Mouse (Mus musculus): Measurements from ENCODE around the gene Ubash3b. TPM values are rescaled to one million over a fixed set of nuclear protein-coding genes. Genes with fewer than 3 reads are reported as not detected.

Ubash3b gene
- 17.4 and 24.1 TPM in 2 replicates for polyA plus RNA-seq (2016; fragmentation: Nextera tagmentation; extraction: Ambion mirVana)

DNA sequence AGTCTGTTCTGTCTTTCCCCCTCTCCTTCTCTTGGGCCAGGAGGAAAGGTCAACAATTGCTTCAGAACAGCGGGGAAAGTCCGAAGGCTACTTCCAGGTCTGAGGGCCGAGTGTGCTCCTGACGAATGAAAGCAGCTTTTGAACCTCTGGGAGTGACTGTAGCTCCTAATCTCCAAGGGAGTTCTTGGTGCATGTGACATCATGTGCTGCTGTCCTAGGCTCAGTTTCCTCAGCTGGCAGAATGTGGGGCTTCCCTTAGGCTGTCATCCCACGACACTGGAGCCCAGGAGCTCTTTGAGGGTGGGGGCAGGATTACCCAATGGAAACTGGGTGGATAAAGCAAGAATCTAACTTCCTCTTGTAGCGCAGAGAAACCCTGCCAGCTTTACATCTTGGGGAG lies at the start of gene Ubash3b:
Ubash3b (minus strand) TSS at position 285 of the 400 bp plus-strand sequence.
- Histone ChIP-seq H3K4me1 (peaks cover 17% of the 10 kb centered on the region), H3K27ac (no peak within 1 kb of the TSS), H3K36me3 (no peaks in the 10 kb centered on the region), H3K4me3 (no peak within 1 kb of the TSS), H3K4me2 (replicated peaks) (0 out of 2 replicates have a peak within 1 kb of the TSS, but pooled peaks have one; percentile 4), H3K9me3 (0 out of 2 replicates have a peak, but pooled peaks cover 5% of the 10 kb centered on the region), H3K9ac (no peak within 1 kb of the TSS), H3K27me3 (replicated peaks) (peaks cover 7% of the 10 kb centered on the region; the same call in 1 of the 2 replicates)
- WGBS = 91% methylated on average over 6 of the region's 6 CpGs
- no peak for ATAC-seq (ENCODE audit: low FRiP score, low read depth)

DNA sequence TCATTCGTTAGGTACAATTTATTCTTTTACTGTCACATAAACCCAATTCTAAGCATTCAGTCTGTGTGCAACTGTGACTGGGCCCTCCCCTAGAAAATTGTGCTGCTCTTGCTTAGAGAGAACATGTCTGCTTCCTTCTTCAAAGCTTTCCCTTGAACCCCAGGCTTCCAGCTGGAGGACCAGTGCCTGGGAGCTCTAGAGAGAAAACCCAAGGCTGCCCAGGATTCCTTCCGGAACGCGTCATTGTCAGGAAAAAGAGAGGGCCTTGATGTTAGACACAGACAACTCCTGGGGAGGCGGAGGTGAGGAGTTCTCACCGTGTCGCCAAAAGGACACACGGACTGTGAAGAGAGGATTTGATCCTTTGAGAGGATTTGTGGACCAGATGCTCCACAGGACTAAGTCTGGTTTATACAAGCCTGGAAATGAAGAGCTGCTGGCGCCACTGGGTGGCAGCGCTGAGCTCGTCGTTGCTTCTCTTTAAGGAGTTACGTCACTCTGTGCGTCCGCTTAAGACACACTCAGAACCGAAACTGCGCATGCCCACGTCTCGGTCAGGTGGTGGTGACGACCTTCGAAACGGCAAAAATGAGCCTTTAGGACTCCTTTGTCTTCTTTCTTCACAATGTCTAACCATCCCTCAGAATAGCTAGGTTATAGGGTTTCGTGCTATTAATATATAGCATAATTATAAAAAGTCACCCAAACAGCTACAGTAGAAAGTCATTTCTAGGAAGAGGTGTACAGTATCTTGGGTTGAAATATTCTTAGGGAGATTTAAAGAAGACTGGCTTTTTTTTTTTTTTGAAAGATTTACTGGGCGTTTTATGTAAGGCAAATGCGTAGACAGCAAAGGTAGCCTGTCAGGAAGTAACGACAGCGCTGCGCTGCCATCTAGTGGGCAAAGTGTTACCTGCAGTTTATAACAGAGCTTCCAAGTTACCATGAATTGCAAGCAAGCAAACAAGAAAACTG lies 45.9 kb upstream of the Ubash3b start:
- 0 out of 2 replicates have a peak overlapping the region, but pooled peaks have one; percentile 35 for H3K9ac ChIP-seq
- H3K9me3 ChIP-seq = no peaks in the 10 kb centered on the region
- WGBS = 9% methylated on average over 28 of the region's 28 CpGs
- H3K4me1 ChIP-seq = peaks cover 8% of the 10 kb centered on the region
- no peak overlapping the region for H3K27ac ChIP-seq
- peak overlapping the region; percentile 51 for H3K4me2 ChIP-seq (replicated peaks)
- peak overlapping the region; percentile 16; the same call in 1 of the 2 replicates for H3K4me3 ChIP-seq
- no peaks in the 10 kb centered on the region for H3K36me3 ChIP-seq
- no peaks in the 10 kb centered on the region for H3K27me3 ChIP-seq (replicated peaks)
- ATAC-seq (ENCODE audit: low FRiP score, low read depth) = peak; percentile 87

DNA sequence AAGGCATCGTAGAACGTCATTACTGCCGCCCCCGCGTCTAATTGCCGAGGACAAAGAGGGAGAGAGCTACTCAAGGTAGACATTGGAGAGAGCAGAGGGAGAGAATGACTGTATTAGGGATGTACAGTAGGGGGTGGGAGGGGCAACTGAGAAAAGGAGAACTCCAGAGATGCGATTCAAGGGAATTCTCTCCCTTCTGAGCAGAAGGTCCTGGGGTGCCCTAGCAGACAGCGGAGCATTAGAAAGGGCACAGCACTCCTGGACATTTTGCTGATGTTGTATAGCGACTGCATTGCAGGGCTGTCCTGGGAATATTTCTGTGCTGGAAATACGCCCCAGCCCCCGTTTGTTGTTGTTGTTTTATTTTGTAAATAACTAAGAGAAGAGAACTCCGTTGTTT lies 45.2 kb upstream of the Ubash3b start:
- Histone ChIP-seq H3K9ac (no peak overlapping the region), H3K36me3 (no peaks in the 10 kb centered on the region)
- no peak for ATAC-seq (ENCODE audit: low FRiP score, low read depth)

DNA sequence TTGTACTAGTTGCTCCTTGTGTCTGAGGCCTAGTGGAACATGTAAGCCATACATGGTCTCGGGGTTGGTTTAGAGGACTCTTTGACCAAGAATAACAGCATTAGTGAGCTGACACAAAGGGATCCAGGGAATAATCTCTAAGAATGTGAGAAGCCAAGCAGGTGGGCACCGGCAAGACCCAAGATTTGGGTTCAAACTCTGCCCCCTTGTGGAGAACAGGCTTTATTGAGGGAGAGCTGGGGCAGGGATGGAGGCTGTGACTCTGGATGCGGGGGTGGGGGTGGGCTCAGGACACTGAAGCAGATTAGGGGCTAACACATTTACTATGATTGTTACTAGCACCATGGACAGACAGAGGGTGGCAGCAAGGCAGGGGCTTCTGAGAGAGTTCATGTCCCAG lies 43.8 kb upstream of the Ubash3b start:
- Histone ChIP-seq H3K4me1 (no peaks in the 10 kb centered on the region), H3K4me3 (no peak overlapping the region), H3K4me2 (replicated peaks) (no peak overlapping the region), H3K9ac (no peak overlapping the region), H3K27me3 (replicated peaks) (no peaks in the 10 kb centered on the region), H3K36me3 (no peaks in the 10 kb centered on the region), H3K27ac (no peak overlapping the region), H3K9me3 (no peaks in the 10 kb centered on the region)
- WGBS = 67% methylated on average over 3 of the region's 3 CpGs
- no peak for ATAC-seq (ENCODE audit: low FRiP score, low read depth)

More for the DNA sequence above, 45.2 kb upstream of the Ubash3b start:
- peaks cover 1% of the 10 kb centered on the region for H3K4me1 ChIP-seq
- H3K27ac ChIP-seq = no peak overlapping the region
- H3K27me3 ChIP-seq (replicated peaks) = no peaks in the 10 kb centered on the region
- H3K4me2 ChIP-seq (replicated peaks) = no peak overlapping the region
- no peak overlapping the region for H3K4me3 ChIP-seq
- WGBS = 83% methylated on average over 12 of the region's 12 CpGs
- H3K9me3 ChIP-seq = no peaks in the 10 kb centered on the region

DNA sequence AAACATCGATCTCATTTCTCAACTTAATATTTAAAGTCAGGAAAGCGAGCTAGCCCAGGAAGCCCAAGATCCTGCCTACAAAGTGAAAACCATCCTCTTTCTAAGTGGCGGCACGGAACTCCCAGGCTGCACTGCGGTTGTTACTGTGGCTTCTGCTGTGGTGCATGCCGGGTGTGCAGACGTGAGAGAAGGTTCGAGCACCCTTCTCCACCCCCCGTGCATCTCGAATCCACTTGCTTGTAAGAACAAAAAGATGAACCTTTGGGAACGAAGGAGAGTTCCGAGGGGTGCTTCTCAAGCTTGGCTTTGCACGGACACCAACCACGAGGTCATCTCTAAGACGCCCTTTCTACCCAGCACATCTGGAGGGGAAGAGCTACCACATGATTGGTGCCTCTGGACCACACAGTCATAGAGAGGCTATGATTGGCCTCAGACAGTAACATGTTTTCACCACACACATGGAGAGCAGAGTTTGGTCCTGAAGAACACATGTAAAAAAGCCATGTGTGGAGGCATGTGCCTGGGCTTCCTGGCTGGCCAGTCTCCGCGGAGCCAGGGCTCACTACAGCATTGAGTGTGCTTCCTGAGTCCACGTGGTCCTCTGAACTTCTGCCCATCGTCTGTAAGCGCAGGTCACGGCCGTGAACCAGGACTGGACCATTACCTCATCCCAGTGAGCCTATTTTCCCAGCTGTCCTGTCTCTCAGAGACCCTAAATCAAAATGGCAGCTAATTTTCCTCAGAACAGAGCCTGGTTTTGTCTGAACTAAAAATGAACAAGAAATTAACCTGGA lies 38.2 kb upstream of the Ubash3b start:
- H3K27me3 ChIP-seq (replicated peaks) = no peaks in the 10 kb centered on the region
- ATAC-seq (ENCODE audit: low FRiP score, low read depth) = no peak
- 83% methylated on average over 22 of the region's 22 CpGs for WGBS

DNA sequence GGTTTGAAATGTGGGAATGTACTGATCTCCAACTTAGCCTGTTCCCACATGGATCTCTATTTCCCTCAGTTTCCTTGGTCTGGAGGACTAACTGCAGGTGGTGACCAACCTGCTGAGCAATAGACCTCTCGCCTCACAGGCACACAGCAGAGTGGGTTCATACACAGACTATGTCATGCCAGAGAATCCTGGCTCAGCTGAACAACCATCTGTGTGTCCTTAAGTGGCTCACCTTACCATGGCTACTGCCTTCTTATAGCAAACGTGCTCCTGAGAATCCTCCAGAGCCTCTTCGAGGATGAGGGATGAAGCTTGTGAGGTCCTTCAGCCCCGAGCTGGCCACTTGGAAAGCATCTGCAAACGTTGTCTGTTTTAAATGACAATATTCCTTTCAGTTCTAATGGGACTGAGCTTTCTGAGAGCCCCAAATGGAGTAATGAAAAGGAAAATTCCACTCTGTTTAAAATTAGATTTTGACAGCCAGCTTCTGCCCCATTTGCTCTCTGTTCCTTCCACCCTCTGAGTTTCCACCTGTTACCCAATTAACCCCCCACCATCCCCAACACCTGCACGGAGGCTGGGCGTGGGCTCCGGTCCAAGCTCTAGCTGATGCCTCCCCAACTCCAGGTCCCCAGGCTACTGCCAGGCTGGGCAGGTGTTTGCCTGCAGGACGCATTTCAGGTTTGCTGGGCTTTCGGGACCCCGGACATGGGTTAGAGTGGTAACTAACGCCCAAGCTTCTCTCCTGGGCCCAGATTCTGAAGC lies 37.2 kb upstream of the Ubash3b start:
- WGBS = 82% methylated on average over 12 of the region's 12 CpGs
- Histone ChIP-seq H3K4me3 (no peak overlapping the region), H3K9ac (no peak overlapping the region), H3K27ac (no peak overlapping the region), H3K9me3 (no peaks in the 10 kb centered on the region), H3K4me1 (peaks cover 4% of the 10 kb centered on the region; the same call in 1 of the 2 replicates), H3K27me3 (replicated peaks) (no peaks in the 10 kb centered on the region), H3K36me3 (no peaks in the 10 kb centered on the region), H3K4me2 (replicated peaks) (no peak overlapping the region)
- no peak for ATAC-seq (ENCODE audit: low FRiP score, low read depth)

More for the DNA sequence above, 38.2 kb upstream of the Ubash3b start:
- Histone ChIP-seq H3K9ac (no peak overlapping the region), H3K4me1 (peaks cover 4% of the 10 kb centered on the region; the same call in 1 of the 2 replicates), H3K9me3 (no peaks in the 10 kb centered on the region), H3K4me3 (no peak overlapping the region), H3K27ac (no peak overlapping the region), H3K36me3 (no peaks in the 10 kb centered on the region), H3K4me2 (replicated peaks) (no peak overlapping the region)

DNA sequence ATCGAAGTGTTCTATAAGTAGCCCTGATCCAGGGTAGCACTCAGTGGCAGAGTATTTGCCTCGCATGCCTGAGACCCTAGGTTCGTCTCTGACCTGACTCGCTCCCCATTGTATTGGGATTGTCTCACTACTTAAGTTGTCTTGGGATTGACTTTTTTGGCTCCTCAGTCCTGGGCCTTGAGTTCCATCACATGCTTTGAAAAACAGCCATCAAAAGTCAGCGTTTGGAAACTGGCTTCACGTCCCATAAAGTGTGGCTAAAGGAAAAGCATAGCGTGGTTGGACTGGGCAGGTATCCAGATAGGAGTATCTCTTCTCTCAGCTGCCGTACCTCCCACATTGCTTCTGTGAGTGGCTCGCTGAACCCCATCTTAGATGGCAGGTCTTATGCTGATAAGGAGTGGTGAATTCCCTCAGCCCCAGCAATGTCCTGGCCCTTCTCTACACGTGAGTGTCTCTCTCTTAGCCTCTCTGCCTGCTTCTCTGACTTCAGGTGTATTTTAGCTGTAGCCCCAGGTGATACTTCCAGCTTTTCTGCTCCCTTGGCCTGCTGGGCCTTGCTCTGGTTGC lies 34.3 kb upstream of the Ubash3b start:
- Histone ChIP-seq H3K9ac (no peak overlapping the region), H3K9me3 (no peaks in the 10 kb centered on the region), H3K36me3 (no peaks in the 10 kb centered on the region), H3K4me1 (peaks cover 4% of the 10 kb centered on the region; the same call in 1 of the 2 replicates), H3K4me3 (no peak overlapping the region), H3K27ac (no peak overlapping the region), H3K27me3 (replicated peaks) (no peaks in the 10 kb centered on the region), H3K4me2 (replicated peaks) (no peak overlapping the region)
- WGBS = 87% methylated on average over 10 of the region's 10 CpGs
- ATAC-seq (ENCODE audit: low FRiP score, low read depth) = no peak

DNA sequence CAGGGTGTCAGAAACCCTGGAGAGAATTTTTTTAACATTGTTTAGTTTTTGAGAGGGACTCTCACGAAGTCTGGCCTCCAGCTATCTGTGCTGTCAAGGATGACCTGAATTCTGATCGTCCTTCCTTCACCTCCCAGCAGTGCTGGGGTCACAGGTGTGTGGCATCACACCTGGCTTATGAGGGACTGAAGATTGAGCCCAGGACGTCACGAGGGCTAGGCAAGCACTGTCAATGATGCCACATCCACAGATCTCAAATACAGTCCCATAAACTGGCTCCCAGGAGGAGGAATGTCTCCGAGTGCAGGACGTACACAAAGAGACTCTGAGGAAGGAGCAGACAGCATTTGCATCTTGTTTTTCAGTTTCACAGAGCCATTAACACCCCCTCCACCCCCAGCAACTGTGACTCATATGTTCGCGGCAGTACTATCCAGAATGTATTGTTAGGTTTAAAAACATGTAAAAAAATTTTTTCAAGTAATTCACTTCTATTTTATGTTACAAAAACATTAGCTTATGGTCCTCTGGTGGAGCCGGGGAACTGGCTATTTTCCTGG lies 30.2 kb upstream of the Ubash3b start:
- 71% methylated on average over 9 of the region's 9 CpGs for WGBS
- H3K27me3 ChIP-seq (replicated peaks) = no peaks in the 10 kb centered on the region
- H3K9ac ChIP-seq = no peak overlapping the region
- H3K36me3 ChIP-seq = no peaks in the 10 kb centered on the region
- no peak for ATAC-seq (ENCODE audit: low FRiP score, low read depth)
- H3K4me3 ChIP-seq = no peak overlapping the region
- no peak overlapping the region for H3K4me2 ChIP-seq (replicated peaks)
- H3K9me3 ChIP-seq = no peaks in the 10 kb centered on the region
- H3K27ac ChIP-seq = no peak overlapping the region
- H3K4me1 ChIP-seq = no peaks in the 10 kb centered on the region

DNA sequence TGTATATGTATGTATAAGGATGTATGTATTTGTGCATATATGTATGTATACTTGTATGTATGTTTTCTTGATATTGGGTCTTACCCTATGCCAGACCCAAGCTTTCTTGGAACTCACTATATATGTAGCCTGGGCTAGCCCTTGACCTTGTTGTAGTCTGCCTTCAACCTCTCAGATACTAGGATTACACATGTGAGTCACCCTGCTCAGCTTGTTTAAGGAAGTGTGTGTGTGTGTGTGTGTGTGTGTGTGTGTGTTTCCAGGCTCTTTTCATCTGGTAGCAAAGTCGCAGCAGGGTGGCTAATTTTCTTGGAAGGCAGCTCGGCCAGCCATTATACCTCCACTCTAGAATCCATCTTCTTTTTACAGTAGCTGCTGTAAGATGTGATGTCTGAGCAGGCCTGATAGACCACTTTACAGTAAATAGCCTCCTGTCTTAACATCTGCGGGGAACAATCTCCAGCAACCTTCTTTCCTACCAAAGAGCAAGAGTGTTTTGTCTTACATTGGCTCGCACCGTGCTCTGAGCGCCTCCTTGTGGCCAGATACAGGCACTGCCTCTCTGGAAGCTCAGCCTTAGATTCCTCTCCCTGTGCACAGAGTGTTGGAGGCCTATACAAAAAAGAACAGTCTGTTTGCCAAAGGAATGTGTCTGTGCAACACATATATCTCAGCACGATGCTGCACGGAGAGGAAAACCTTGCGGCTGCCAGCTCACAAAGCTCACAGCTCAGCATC lies 29.4 kb upstream of the Ubash3b start:
- no peak overlapping the region for H3K4me2 ChIP-seq (replicated peaks)
- no peak overlapping the region for H3K27ac ChIP-seq
- H3K9ac ChIP-seq = no peak overlapping the region
- H3K4me3 ChIP-seq = no peak overlapping the region
- 21% methylated on average over 9 of the region's 9 CpGs for WGBS
- peak; percentile 65 for ATAC-seq (ENCODE audit: low FRiP score, low read depth)
- no peaks in the 10 kb centered on the region for H3K27me3 ChIP-seq (replicated peaks)
- H3K4me1 ChIP-seq = no peaks in the 10 kb centered on the region
- H3K36me3 ChIP-seq = no peaks in the 10 kb centered on the region
- H3K9me3 ChIP-seq = no peaks in the 10 kb centered on the region

DNA sequence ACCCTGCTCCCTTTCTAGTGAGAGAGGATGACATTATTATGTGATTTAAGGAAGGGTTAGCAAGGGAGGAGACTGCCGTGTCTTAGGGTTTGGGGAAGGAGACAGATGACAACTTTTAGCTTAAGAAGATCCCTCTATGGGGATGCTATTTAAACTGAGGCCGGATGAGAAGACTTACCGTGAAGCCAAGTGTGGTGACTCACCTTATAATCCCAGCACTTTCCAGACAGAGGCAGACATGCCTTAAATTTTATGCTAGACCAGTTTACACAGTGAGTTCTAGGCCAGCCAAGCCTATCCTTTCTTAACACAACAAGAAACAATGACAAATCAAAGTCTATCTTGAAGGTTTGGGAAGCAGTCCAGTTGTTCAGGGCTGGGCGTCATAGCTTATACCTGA lies 26.4 kb upstream of the Ubash3b start:
- no peak overlapping the region for H3K9ac ChIP-seq
- no peak overlapping the region for H3K4me2 ChIP-seq (replicated peaks)
- 89% methylated on average over 4 of the region's 4 CpGs for WGBS
- H3K9me3 ChIP-seq = no peaks in the 10 kb centered on the region
- no peak for ATAC-seq (ENCODE audit: low FRiP score, low read depth)
- H3K27me3 ChIP-seq (replicated peaks) = no peaks in the 10 kb centered on the region
- no peak overlapping the region for H3K27ac ChIP-seq
- H3K4me3 ChIP-seq = no peak overlapping the region
- no peaks in the 10 kb centered on the region for H3K36me3 ChIP-seq
- H3K4me1 ChIP-seq = no peaks in the 10 kb centered on the region

DNA sequence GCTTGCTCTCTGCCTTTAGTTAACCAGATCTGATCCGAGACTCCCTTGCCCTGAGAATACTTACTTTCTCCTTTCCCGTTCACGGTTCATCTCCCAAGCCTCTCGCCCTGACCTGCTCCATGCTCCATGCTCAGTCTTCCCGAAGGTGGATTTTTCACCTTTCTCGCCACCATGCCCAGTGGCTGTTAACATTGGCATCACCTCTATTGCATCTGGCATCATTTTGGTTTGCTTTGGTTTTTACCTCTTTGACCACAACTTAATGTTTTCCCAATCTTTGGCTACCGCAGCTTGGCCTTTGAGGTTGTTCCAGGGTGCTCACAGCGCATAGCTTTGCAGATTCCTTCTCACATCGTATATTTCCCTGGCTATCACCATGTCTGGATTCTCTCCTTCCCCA lies 26.0 kb upstream of the Ubash3b start:
- Histone ChIP-seq H3K27ac (no peak overlapping the region), H3K9ac (no peak overlapping the region), H3K36me3 (no peaks in the 10 kb centered on the region), H3K9me3 (no peaks in the 10 kb centered on the region), H3K4me3 (no peak overlapping the region), H3K4me2 (replicated peaks) (no peak overlapping the region), H3K4me1 (no peaks in the 10 kb centered on the region), H3K27me3 (replicated peaks) (no peaks in the 10 kb centered on the region)
- 87% methylated on average over 9 of the region's 9 CpGs for WGBS
- no peak for ATAC-seq (ENCODE audit: low FRiP score, low read depth)

All from neural tube, embryonic 12.5 days (tissue).